Mouse (Mus musculus) embryonic fibroblast, embryonic 13.5 days (primary cell): Measurements from ENCODE around the gene Sec16a.

Experiments used
- CTCF ChIP-seq: IDR thresholded peaks from 2 replicates; pipeline ENCODE4 v1.5.1; 2011; ENCODE audit warnings: mild to moderate bottlenecking, control low read depth, low read length, moderate library complexity, borderline replicate concordance; ENCODE audit not compliant: insufficient read depth
- POLR2A ChIP-seq: IDR thresholded peaks from 2 replicates; pipeline ENCODE4 v1.6.1; 2011; ENCODE audit warnings: low read depth, mild to moderate bottlenecking, control low read depth, low read length, moderate library complexity

DNA sequence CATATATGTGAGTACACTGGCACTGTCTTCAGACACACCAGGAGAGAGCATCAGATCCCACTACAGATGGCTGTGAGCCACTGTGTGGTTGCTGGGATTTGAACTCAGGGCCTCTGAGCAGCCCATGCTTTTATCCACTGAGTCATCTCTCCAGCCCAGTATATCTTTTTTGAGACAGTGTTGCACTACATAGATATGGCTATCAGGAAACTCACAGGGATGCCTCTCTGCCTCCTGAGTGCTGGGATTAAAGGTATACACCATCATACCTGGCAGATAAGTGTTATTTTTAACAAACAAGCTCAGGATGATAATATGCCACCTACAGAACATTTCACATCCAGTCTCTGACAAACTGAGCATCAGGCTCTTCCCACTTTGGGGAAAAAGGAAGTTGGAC is 27.9 kb downstream of the Sec16a start:
- no peak for TF ChIP-seq POLR2A
- no peak for TF ChIP-seq CTCF
